Mouse (Mus musculus): Measurements from ENCODE around the gene Vps16.

- TF ChIP-seq CTCF (IDR thresholded peaks at IDR 0.05; ENCODE audit: low read depth, low read length) (no peak), POLR2A (IDR thresholded peaks at IDR 0.05; ENCODE audit: insufficient read depth, low read length) (no peak)
Measured at GRCm38 (mm10) chr2:130488002-130488401, 63.9 kb downstream of the Vps16 start.

Data from ES-Bruce4 (cell line).